Mouse (Mus musculus) left cerebral cortex, adult 2 months (tissue): ENCODE measurements around the gene Klk9. TPM values are rescaled to one million over a fixed set of nuclear protein-coding genes. Genes with fewer than 3 reads are reported as not detected.
A peak's percentile ranks its signal among the peaks of the same experiment; 100 is the strongest.

ENCODE experiments used
- DNase-seq, 2 experiments: peaks; one replicate each; pipeline ENCODE4 v3.0.0; 2021 to 2022; ENCODE audit warnings: low spot score in 2 of 2, mixed read lengths in 1 of 2; ENCODE audit errors: extremely low spot score in 1 of 2
- H3K27ac ChIP-seq: fragments of 200-600 bp; 2 replicates; pipeline ENCODE4 v1.8.1; 2022
- H3K4me3 ChIP-seq: fragments of 200-600 bp; 2 replicates; pipeline ENCODE4 v1.8.1; 2022
- CTCF ChIP-seq: fragments of 200-600 bp; IDR thresholded peaks from 2 replicates; pipeline ENCODE4 v1.8.1; 2022; ENCODE audit warnings: antibody characterized with exemption, mild to moderate bottlenecking, moderate library complexity
- intact Hi-C: fragments of 180-260 bp; cut with DNase I; formaldehyde crosslinking; loops from one replicate; pipeline ENCODE4 v1.15.1; 2025
- long read RNA-seq, 2 experiments: library from polyadenylated mRNA; stranded (forward); transcript quantifications; one replicate each; pipeline ENCODE4 v2.0.0; 2021; ENCODE audit warnings: borderline mapping rate in 2 of 2
- total RNA-seq, 2 experiments: library from RNA; stranded (reverse); gene quantifications; 2 replicates each; pipeline ENCODE4 v1.2.3; 2021

The Klk9 gene
- total RNA-seq = not detected
- long read RNA-seq, experiment 1 = 0 reads
- long read RNA-seq, experiment 2 = 0 reads

- intact Hi-C loops = loop anchor here (5.0 kb wide), 1 partner anchor 81 kb away; no protein-coding TSS in a partner anchor
- Histone ChIP-seq H3K4me3 (no peak within 1 kb of the TSS), H3K27ac (no peak within 1 kb of the TSS)
- DNase-seq = no peak
- TF ChIP-seq CTCF = no peak
Observed at GRCm38 (mm10) chr7:43791591-43791990, at the start of gene Klk9. TSS of gene Klk9 (plus strand) at chr7:43791891.

DNA sequence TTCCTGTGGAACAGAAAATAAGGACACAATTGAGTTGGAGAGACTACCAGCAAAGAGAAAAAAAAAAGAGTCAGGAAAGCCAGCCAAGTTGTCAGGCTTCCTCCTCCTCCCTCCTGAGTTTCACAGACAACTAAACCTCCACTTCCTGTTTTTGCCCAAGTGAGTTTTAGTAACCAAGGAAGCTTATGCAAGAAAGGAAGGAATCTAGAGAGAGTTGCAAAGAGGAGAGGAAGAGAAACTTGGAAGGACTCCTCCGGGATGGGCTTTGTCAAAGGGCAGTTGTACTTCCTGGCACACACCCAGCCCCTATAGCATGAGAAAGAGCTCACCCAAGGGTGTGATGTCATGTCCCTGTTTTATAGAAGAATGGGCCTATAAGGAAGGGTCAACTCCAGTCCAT, 43.9 kb upstream of the Klk9 start:
- no peak for TF ChIP-seq CTCF
- intact Hi-C loops = no loop called here
- no peak overlapping the region for H3K27ac ChIP-seq
- no peak overlapping the region for H3K4me3 ChIP-seq
- no peak for DNase-seq

- no peak for TF ChIP-seq CTCF
- Histone ChIP-seq H3K4me3 (no peak overlapping the region), H3K27ac (no peak overlapping the region)
- no peak for DNase-seq
- intact Hi-C loops = no loop called here
Observed at GRCm38 (mm10) chr7:43752806-43753205, 38.9 kb upstream of the Klk9 start.

- no peak overlapping the region for H3K4me3 ChIP-seq
- DNase-seq = no peak
- intact Hi-C loops = loop anchor here (5.0 kb wide), 1 partner anchor 84 kb away; no protein-coding TSS in a partner anchor
- no peak for TF ChIP-seq CTCF
- no peak overlapping the region for H3K27ac ChIP-seq
Observed at GRCm38 (mm10) chr7:43766484-43766883, 25.2 kb upstream of the Klk9 start.

- intact Hi-C loops = loop anchor here (5.0 kb wide), 1 partner anchor 86 kb away; no protein-coding TSS in a partner anchor
- no peak within 1 kb of the TSS for H3K4me3 ChIP-seq
- no peak for DNase-seq
- TF ChIP-seq CTCF = no peak
- no peak within 1 kb of the TSS for H3K27ac ChIP-seq
Observed at GRCm38 (mm10) chr7:43768597-43768996, 23.1 kb upstream of the Klk9 start, which contains the start of gene Klk12. TSS of gene Klk12 (plus strand) at chr7:43768897.

- Histone ChIP-seq H3K4me3 (no peak overlapping the region), H3K27ac (no peak overlapping the region)
- DNase-seq = no peak
- intact Hi-C loops = loop anchor here (5.0 kb wide), 1 partner anchor 87 kb away; no protein-coding TSS in a partner anchor
- no peak for TF ChIP-seq CTCF
Observed at GRCm38 (mm10) chr7:43769636-43770035, 22.1 kb upstream of the Klk9 start.

DNA sequence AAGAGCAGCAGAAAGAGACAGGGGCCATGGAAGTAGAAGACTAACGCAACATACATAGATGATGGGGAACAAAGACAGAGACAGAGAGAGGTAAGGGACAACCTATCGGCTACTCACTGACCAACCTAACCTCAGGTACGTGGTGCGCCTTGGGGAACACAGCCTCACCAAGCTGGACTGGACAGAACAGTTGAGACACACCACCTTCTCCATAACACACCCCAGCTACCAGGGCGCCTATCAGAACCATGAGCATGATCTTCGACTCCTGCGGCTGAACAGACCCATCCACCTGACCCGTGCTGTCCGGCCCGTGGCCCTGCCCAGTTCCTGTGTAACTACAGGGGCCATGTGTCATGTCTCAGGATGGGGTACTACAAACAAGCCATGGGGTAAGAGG, 21.0 kb upstream of the Klk9 start:
- no peak for DNase-seq
- H3K27ac ChIP-seq = no peak overlapping the region
- intact Hi-C loops = no loop called here
- no peak for TF ChIP-seq CTCF
- no peak overlapping the region for H3K4me3 ChIP-seq

DNA sequence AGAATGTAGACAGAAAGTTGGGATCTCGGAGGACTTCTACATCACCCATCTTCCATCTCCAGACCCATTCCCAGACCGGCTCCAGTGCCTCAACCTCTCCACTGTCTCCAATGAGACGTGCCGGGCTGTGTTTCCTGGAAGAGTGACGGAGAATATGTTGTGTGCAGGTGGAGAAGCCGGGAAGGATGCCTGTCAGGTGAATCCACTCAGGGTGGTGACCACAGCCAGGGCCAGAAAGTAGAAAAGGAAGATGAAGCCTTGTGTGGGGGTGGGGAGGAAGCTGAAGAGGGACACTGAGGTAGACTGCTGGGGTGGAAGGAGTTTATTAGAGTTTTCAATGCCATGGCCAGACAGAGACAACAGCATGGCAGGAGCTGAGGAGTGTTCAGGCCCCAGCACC, 19.8 kb upstream of the Klk9 start:
- no peak for TF ChIP-seq CTCF
- peak in 1 of 2 experiments; percentile 3 for DNase-seq
- Histone ChIP-seq H3K27ac (no peak overlapping the region), H3K4me3 (no peak overlapping the region)
- intact Hi-C loops = no loop called here

DNA sequence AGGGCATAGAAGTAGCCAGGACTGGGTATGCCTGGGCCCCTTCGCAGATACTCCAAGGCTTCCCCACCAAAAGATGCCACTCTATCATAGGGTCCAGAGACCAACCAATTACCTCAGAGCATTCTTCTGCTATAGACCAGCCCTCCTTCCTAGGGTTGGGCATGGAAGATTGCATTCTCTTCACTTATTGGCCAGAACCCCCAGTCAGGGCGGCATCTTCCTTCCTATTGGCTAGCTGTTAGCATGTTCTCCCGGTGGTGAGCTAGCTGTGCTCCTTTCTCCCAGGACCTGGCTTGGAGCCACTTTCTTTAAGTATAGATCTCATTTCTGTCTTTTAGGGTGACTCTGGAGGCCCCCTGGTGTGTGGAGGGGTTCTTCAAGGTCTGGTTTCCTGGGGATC, 18.8 kb upstream of the Klk9 start:
- Histone ChIP-seq H3K4me3 (no peak overlapping the region), H3K27ac (no peak overlapping the region)
- intact Hi-C loops = no loop called here
- no peak for DNase-seq
- TF ChIP-seq CTCF = no peak

DNA sequence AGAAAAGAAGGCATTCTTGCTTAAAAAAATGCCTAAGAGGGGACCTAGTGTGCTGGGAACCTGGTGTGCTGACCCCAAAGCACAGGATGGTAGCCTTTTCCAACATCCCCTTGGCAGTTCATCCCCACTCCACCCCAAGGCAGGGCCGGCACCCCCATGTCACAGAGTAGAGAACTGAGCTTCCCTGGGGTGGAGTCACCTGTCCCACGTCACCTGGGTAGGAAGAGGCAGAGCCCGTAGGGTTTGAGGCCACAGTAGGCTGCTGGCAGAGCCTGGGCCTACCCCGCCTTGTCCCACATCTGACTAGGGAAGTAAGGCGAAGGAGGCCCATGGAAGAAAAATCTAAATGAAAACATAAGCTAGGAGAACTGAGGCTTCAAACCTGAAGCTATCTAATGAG, 17.3 kb upstream of the Klk9 start, which contains the start of gene Klk11:
Klk11 (plus strand) TSS at position 241 of the 400 bp plus-strand sequence.
- TF ChIP-seq CTCF = no peak

DNA sequence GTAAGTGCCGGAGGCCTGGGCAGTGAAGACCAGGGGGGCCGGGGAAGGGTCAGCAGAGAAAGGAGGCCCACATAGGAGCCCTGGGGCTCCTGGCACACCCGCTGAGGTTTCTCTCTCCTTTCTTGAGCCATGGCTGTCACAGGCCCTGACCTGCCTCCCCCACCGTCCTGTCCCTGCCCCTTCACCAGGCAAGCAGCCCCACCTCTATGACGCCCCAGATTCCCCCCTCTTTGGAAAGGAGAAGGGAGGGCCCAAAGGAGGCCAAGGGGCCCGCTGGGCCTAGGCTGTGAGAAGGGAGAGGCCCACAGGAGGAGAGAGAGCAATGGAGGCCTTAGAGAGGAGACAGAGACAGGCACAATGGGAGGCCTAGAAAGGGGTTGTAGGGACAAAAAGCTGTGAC, 16.9 kb upstream of the Klk9 start:
- intact Hi-C loops = no loop called here

More for the DNA sequence above, 17.3 kb upstream of the Klk9 start, which contains the start of gene Klk11:
- DNase-seq = no peak
- H3K27ac ChIP-seq = no peak within 1 kb of the TSS
- intact Hi-C loops = no loop called here
- no peak within 1 kb of the TSS for H3K4me3 ChIP-seq

GRCm38 (mm10) chr7:43775311-43776057, 16.2 kb upstream of the Klk9 start:
- intact Hi-C loops = no loop called here
- Histone ChIP-seq H3K4me3 (no peak overlapping the region), H3K27ac (no peak overlapping the region)
- TF ChIP-seq CTCF = no peak
- peak in 1 of 2 experiments; percentile 5 for DNase-seq

More for the DNA sequence above, 16.9 kb upstream of the Klk9 start:
- no peak overlapping the region for H3K4me3 ChIP-seq
- H3K27ac ChIP-seq = no peak overlapping the region
- no peak for DNase-seq
- no peak for TF ChIP-seq CTCF
